Mouse (Mus musculus) CH12.LX (cell line): ENCODE data around the gene Wdfy2.

Experiments used
- CTCF ChIP-seq, 2 experiments: IDR thresholded peaks in 1 of 2; conservative IDR thresholded peaks in 1 of 2; 2 replicates each; pipeline ENCODE4 v1.5.1; 2011 to 2012; ENCODE audit warnings: low read depth in 2 of 2, low read length in 2 of 2, improper control_type of control experiment in 1 of 2, inconsistent platforms in 1 of 2, mild to moderate bottlenecking in 1 of 2, moderate library complexity in 1 of 2
- MAZ ChIP-seq: IDR thresholded peaks from 2 replicates; pipeline ENCODE4 v1.6.1; 2012; ENCODE audit warnings: low read depth, mild to moderate bottlenecking, inconsistent platforms, low read length, improper control_type of control experiment, moderate library complexity
- PAX5 ChIP-seq: IDR thresholded peaks from 2 replicates; pipeline ENCODE4 v1.6.1; 2012; ENCODE audit warnings: low read length, inconsistent platforms, mixed read lengths
- POLR2A ChIP-seq: IDR thresholded peaks from 2 replicates; pipeline ENCODE4 v1.6.1; 2011; ENCODE audit warnings: low read depth, mild to moderate bottlenecking, improper control_type of control experiment, low read length
- POLR2AphosphoS2 ChIP-seq: IDR thresholded peaks from 2 replicates; pipeline ENCODE4 v1.6.1; 2011; ENCODE audit warnings: low read depth, low read length, improper control_type of control experiment
- TCF12 ChIP-seq: IDR thresholded peaks from 2 replicates; pipeline ENCODE4 v1.6.1; 2014; ENCODE audit warnings: low read depth, mild to moderate bottlenecking, inconsistent platforms, low read length, improper control_type of control experiment
- USF1 ChIP-seq: IDR thresholded peaks from 2 replicates; pipeline ENCODE4 v1.6.1; 2014; ENCODE audit warnings: low read depth, mild to moderate bottlenecking, inconsistent platforms, low read length, improper control_type of control experiment
- ZKSCAN1 ChIP-seq: IDR thresholded peaks from 2 replicates; pipeline ENCODE4 v1.6.1; 2012; ENCODE audit warnings: low read depth, inconsistent platforms, low read length, improper control_type of control experiment, borderline replicate concordance
- ZNF384 ChIP-seq: IDR thresholded peaks from 2 replicates; pipeline ENCODE4 v1.6.1; 2012; ENCODE audit warnings: low read depth, low read length, improper control_type of control experiment, inconsistent platforms

- no peak for TF ChIP-seq POLR2A
- TF ChIP-seq CTCF (conservative IDR thresholded peaks at IDR 0.05 in 1 of 2, IDR thresholded peaks at IDR 0.05 in 1 of 2; ENCODE audit: low read depth in 2 of 2, low read length in 2 of 2), result no peak
- TF ChIP-seq POLR2AphosphoS2, result no peak
- TF ChIP-seq PAX5, result no peak
- TF ChIP-seq ZNF384, result no peak
- no peak for TF ChIP-seq MAZ
- TF ChIP-seq USF1, result no peak
- TF ChIP-seq TCF12, result no peak
- no peak for TF ChIP-seq ZKSCAN1
These were observed 6.7 kb downstream of the Wdfy2 start for GRCm38 (mm10) chr14:62844226-62844625.
